In the genomic region with DNA sequence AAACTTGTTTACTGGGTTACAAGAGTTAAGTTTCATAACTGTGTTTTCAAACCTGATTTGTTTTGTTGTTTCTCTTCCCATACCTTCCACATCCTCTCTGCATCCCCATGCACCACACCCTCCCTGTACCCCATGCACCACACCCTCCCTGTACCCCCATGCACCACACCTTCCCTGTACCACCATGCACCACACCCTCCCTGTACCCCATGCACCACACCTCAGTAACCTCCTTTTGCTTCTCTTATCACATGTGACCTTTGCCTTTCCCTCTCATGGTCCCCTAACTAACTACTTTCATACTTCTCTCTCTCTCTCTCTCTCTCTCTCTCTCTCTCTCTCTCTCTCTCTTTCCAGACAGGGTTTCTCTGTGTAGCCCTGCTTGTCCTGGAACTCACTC, we compare ENCODE assay signal across 18 mouse cellular contexts. TPM values are rescaled to one million over a fixed set of nuclear protein-coding genes. Genes with fewer than 3 reads are reported as not detected.
DNase-seq lines count a peak whose midpoint lies in the region; ATAC-seq and TF ChIP-seq lines count a peak whose summit lies in the region.
"Had no signal": no experiment of that assay in that cellular context is flagged by ENCODE, and none has a peak within 500 bp of the region (broad histone marks: within the 10 kb centered on the region; RNA-seq: fewer than 3 reads in every experiment).

No protein-coding gene starts in this region.

- H3K27ac ChIP-seq in intestine, embryonic 15.5 days, result no peak overlapping the region
- no peak overlapping the region for H3K27ac ChIP-seq in intestine, embryonic 16.5 days (ENCODE audit: low read length)
- H3K27ac ChIP-seq in stomach, embryonic 16.5 days (ENCODE audit: low read length), result no peak overlapping the region
- H3K27ac ChIP-seq in forebrain, embryonic 14.5 days (ENCODE audit: low read depth, low read length), result no peak overlapping the region
- no peak overlapping the region for H3K27ac ChIP-seq in liver, postnatal 0 days (ENCODE audit: low read depth)
- H3K27ac ChIP-seq: embryonic facial prominence, embryonic 10.5 days; embryonic facial prominence, embryonic 12.5 days; forebrain, embryonic 13.5 days had no signal

- no peak for DNase-seq in forebrain, embryonic 14.5 days (ENCODE audit: low spot score)
- DNase-seq in ovary, adult 18-20 months (ENCODE audit: low spot score), result no peak
- no peak for DNase-seq in liver, postnatal 0 days
- DNase-seq: adrenal gland, adult 2 months; adrenal gland, postnatal 10 days; adrenal gland, postnatal 25 days; cerebellum, adult 11-12 months; cerebellum, adult 2 months; cerebellum, adult 9-10 months; cerebellum, postnatal 10 days; cerebellum, postnatal 25 days had no signal

- no peak overlapping the region for H3K9ac ChIP-seq in intestine, embryonic 15.5 days
- no peak overlapping the region for H3K9ac ChIP-seq in intestine, embryonic 16.5 days (ENCODE audit: low read depth, low read length)
- H3K9ac ChIP-seq in stomach, embryonic 16.5 days (ENCODE audit: low read length), result no peak overlapping the region
- no peak overlapping the region for H3K9ac ChIP-seq in forebrain, embryonic 14.5 days (ENCODE audit: low read length)
- H3K9ac ChIP-seq in liver, postnatal 0 days (replicated peaks), result no peak overlapping the region
- H3K9ac ChIP-seq: embryonic facial prominence, embryonic 12.5 days; forebrain, embryonic 13.5 days had no signal

- TF ChIP-seq CTCF in liver, postnatal 0 days (IDR thresholded peaks at IDR 0.05; ENCODE audit: low read depth), result no peak

- no peaks in the 10 kb centered on the region for H3K27me3 ChIP-seq in intestine, embryonic 15.5 days (replicated peaks)
- H3K27me3 ChIP-seq in intestine, embryonic 16.5 days (replicated peaks; ENCODE audit: control insufficient read depth, insufficient read depth, low read length), result no peaks in the 10 kb centered on the region
- no peaks in the 10 kb centered on the region for H3K27me3 ChIP-seq in stomach, embryonic 16.5 days (ENCODE audit: control insufficient read depth, insufficient read depth, low read length)
- no peaks in the 10 kb centered on the region for H3K27me3 ChIP-seq in forebrain, embryonic 14.5 days (replicated peaks; ENCODE audit: control insufficient read depth, insufficient read depth, low read length)
- H3K27me3 ChIP-seq in liver, postnatal 0 days (ENCODE audit: insufficient read depth, low read length), result no peaks in the 10 kb centered on the region
- H3K27me3 ChIP-seq: embryonic facial prominence, embryonic 12.5 days had no signal

- no peak overlapping the region for H3K4me2 ChIP-seq in intestine, embryonic 15.5 days (replicated peaks)
- H3K4me2 ChIP-seq in intestine, embryonic 16.5 days (ENCODE audit: low read depth, low read length), result no peak overlapping the region
- H3K4me2 ChIP-seq in stomach, embryonic 16.5 days (ENCODE audit: low read depth, low read length), result no peak overlapping the region
- H3K4me2 ChIP-seq in forebrain, embryonic 14.5 days (ENCODE audit: low read length), result no peak overlapping the region
- H3K4me2 ChIP-seq in liver, postnatal 0 days (ENCODE audit: low read depth, low read length), result no peak overlapping the region
- H3K4me2 ChIP-seq: embryonic facial prominence, embryonic 12.5 days; forebrain, embryonic 13.5 days had no signal

- no peaks in the 10 kb centered on the region for H3K4me1 ChIP-seq in intestine, embryonic 15.5 days (replicated peaks)
- no peaks in the 10 kb centered on the region for H3K4me1 ChIP-seq in intestine, embryonic 16.5 days (ENCODE audit: control insufficient read depth, insufficient read depth, low read length)
- H3K4me1 ChIP-seq in stomach, embryonic 16.5 days (ENCODE audit: control insufficient read depth, insufficient read depth, low read length), result no peaks in the 10 kb centered on the region
- no peaks in the 10 kb centered on the region for H3K4me1 ChIP-seq in forebrain, embryonic 14.5 days (ENCODE audit: control insufficient read depth, insufficient read depth, low read length)
- H3K4me1 ChIP-seq in liver, postnatal 0 days (ENCODE audit: insufficient read depth), result no peaks in the 10 kb centered on the region
- H3K4me1 ChIP-seq: embryonic facial prominence, embryonic 10.5 days; embryonic facial prominence, embryonic 12.5 days; forebrain, embryonic 13.5 days had no signal

- no peaks in the 10 kb centered on the region for H3K36me3 ChIP-seq in intestine, embryonic 15.5 days
- no peaks in the 10 kb centered on the region for H3K36me3 ChIP-seq in intestine, embryonic 16.5 days (ENCODE audit: control insufficient read depth, insufficient read depth, low read length)
- no peaks in the 10 kb centered on the region for H3K36me3 ChIP-seq in stomach, embryonic 16.5 days (ENCODE audit: control insufficient read depth, insufficient read depth, low read length)
- no peaks in the 10 kb centered on the region for H3K36me3 ChIP-seq in forebrain, embryonic 14.5 days (ENCODE audit: control insufficient read depth, insufficient read depth, low read length)
- H3K36me3 ChIP-seq in liver, postnatal 0 days (replicated peaks; ENCODE audit: insufficient read depth, low read length), result no peaks in the 10 kb centered on the region
- H3K36me3 ChIP-seq: embryonic facial prominence, embryonic 10.5 days; embryonic facial prominence, embryonic 12.5 days had no signal

- H3K9me3 ChIP-seq in intestine, embryonic 15.5 days, result no peaks in the 10 kb centered on the region
- no peaks in the 10 kb centered on the region for H3K9me3 ChIP-seq in intestine, embryonic 16.5 days (ENCODE audit: control insufficient read depth, low read length)
- no peaks in the 10 kb centered on the region for H3K9me3 ChIP-seq in stomach, embryonic 16.5 days (replicated peaks; ENCODE audit: control insufficient read depth, low read length)
- H3K9me3 ChIP-seq in forebrain, embryonic 14.5 days (replicated peaks; ENCODE audit: control insufficient read depth, low read length), result no peaks in the 10 kb centered on the region
- no peaks in the 10 kb centered on the region for H3K9me3 ChIP-seq in liver, postnatal 0 days (ENCODE audit: low read length)
- H3K9me3 ChIP-seq: embryonic facial prominence, embryonic 10.5 days; embryonic facial prominence, embryonic 12.5 days; forebrain, embryonic 13.5 days had no signal

- no peak for TF ChIP-seq EP300 in liver, postnatal 0 days (IDR thresholded peaks at IDR 0.05; ENCODE audit: low read depth)

- no peak overlapping the region for H3K4me3 ChIP-seq in intestine, embryonic 15.5 days (replicated peaks)
- no peak overlapping the region for H3K4me3 ChIP-seq in intestine, embryonic 16.5 days (ENCODE audit: low read length)
- H3K4me3 ChIP-seq in stomach, embryonic 16.5 days (replicated peaks; ENCODE audit: low read length), result no peak overlapping the region
- no peak overlapping the region for H3K4me3 ChIP-seq in forebrain, embryonic 14.5 days (ENCODE audit: low read depth, low read length)
- H3K4me3 ChIP-seq in liver, postnatal 0 days (ENCODE audit: low read depth, low read length), result no peak overlapping the region
- H3K4me3 ChIP-seq: embryonic facial prominence, embryonic 10.5 days; embryonic facial prominence, embryonic 12.5 days; forebrain, embryonic 13.5 days had no signal

- ATAC-seq in intestine, embryonic 15.5 days, result peak; percentile 96
- peak; percentile 97 for ATAC-seq in intestine, embryonic 16.5 days
- peak; percentile 74; the same call in 1 of the 2 replicates for ATAC-seq in stomach, embryonic 16.5 days (ENCODE audit: insufficient read depth, low FRiP score)
- ATAC-seq in forebrain, embryonic 14.5 days, result no peak
- ATAC-seq in liver, postnatal 0 days, result no peak
- ATAC-seq: forebrain, embryonic 13.5 days; forebrain, embryonic 16.5 days had no signal

RNA-seq across cellular contexts. Expression of gene Mal, which starts 10.5 kb away (rescaled TPM):
- 0.93 and 1.5 TPM in 2 replicates for polyA plus RNA-seq in intestine, embryonic 15.5 days (2015; fragmentation: Nextera tagmentation; extraction: Ambion mirVana)
- 0.65 and 1.3 TPM in 2 replicates for polyA plus RNA-seq in intestine, embryonic 16.5 days (2015; fragmentation: Nextera tagmentation; extraction: Ambion mirVana)
- 143 and 246 TPM in 2 replicates for polyA plus RNA-seq in stomach, embryonic 16.5 days (2015; fragmentation: Nextera tagmentation; extraction: Ambion mirVana)
- 0.80 and 1.1 TPM in 2 replicates for polyA plus RNA-seq in forebrain, embryonic 14.5 days (2014; fragmentation: Nextera tagmentation; extraction: Ambion mirVana)
- 0.23 and 0.24 TPM in 2 replicates for polyA plus RNA-seq in liver, postnatal 0 days (2015; fragmentation: Nextera tagmentation; extraction: Ambion mirVana)

Comparison
In these comparisons a context has a peak if more than half of its experiments do, and no peak if none do; other contexts are left out.
1. ATAC-seq: peak in intestine, embryonic 15.5 days (single experiment), intestine, embryonic 16.5 days (single experiment) and stomach, embryonic 16.5 days (single experiment); none in forebrain, embryonic 14.5 days (single experiment) and liver, postnatal 0 days (single experiment).
2. RNA of gene Mal, which starts 10.5 kb away (polyA plus RNA-seq): 143 to 246 TPM in stomach, embryonic 16.5 days; 0.65 to 1.3 TPM in intestine, embryonic 16.5 days, 0.93 to 1.5 TPM in intestine, embryonic 15.5 days, 0.80 to 1.1 TPM in forebrain, embryonic 14.5 days and 0.23 to 0.24 TPM in liver, postnatal 0 days; every median in the first group is over 10 times any median in the second.